Mouse (Mus musculus): ENCODE data around the gene Dok1. TPM values are rescaled to one million over a fixed set of nuclear protein-coding genes. Genes with fewer than 3 reads are reported as not detected.

The Dok1 gene
- polyA plus RNA-seq, 1 experiment, result 4.7 TPM

DNA sequence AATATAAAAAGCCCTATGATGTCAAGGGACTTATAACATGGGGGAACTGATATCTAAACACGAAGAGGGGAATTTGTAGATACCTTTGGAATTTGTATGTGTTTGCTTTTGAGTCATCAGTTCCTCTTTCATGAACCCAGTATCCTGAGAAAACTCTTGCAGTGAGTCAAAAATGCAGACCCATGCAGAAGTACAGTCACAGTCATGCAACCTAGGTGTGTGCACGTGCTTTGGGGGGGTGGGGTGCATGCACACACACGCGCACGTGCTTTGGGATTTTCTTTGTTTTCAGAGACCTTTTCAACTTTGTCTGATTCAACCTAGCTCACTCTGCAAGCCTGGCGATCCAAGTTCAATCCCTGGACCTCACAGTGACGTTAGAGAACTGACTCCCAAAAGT, 38.9 kb downstream of the Dok1 start:
- Histone ChIP-seq H3K4me3 (ENCODE audit: low read depth, low read length) (no peak overlapping the region), H3K36me3 (ENCODE audit: control insufficient read depth, insufficient read depth, low read length, poor library complexity, severe bottlenecking) (no peaks in the 10 kb centered on the region), H3K9ac (ENCODE audit: low read depth, poor library complexity, severe bottlenecking) (no peak overlapping the region), H3K4me1 (ENCODE audit: control insufficient read depth, insufficient read depth, low read length) (no peaks in the 10 kb centered on the region), H3K27me3 (ENCODE audit: control insufficient read depth, insufficient read depth, low read length, poor library complexity, severe bottlenecking) (no peaks in the 10 kb centered on the region), H3K27ac (ENCODE audit: insufficient read depth, low read length) (no peak overlapping the region), H3K9me3 (replicated peaks; ENCODE audit: control insufficient read depth, insufficient read depth, low read length, poor library complexity, severe bottlenecking) (no peaks in the 10 kb centered on the region)
- TF ChIP-seq POLR2A (IDR thresholded peaks at IDR 0.05; ENCODE audit: insufficient read depth, low read length) (no peak), CTCF (IDR thresholded peaks at IDR 0.05; ENCODE audit: low read depth, low read length) (no peak), EP300 (IDR thresholded peaks at IDR 0.05; ENCODE audit: insufficient read depth, low read depth, low read length) (no peak)

GRCm38 (mm10) chr6:82993696-82994095, 39.6 kb downstream of the Dok1 start:
- H3K27ac ChIP-seq (ENCODE audit: insufficient read depth, low read length), result no peak overlapping the region
- H3K9ac ChIP-seq (ENCODE audit: low read depth, poor library complexity, severe bottlenecking), result no peak overlapping the region
- H3K4me1 ChIP-seq (ENCODE audit: control insufficient read depth, insufficient read depth, low read length), result no peaks in the 10 kb centered on the region
- H3K9me3 ChIP-seq (replicated peaks; ENCODE audit: control insufficient read depth, insufficient read depth, low read length, poor library complexity, severe bottlenecking), result no peaks in the 10 kb centered on the region
- no peaks in the 10 kb centered on the region for H3K36me3 ChIP-seq (ENCODE audit: control insufficient read depth, insufficient read depth, low read length, poor library complexity, severe bottlenecking)
- no peaks in the 10 kb centered on the region for H3K27me3 ChIP-seq (ENCODE audit: control insufficient read depth, insufficient read depth, low read length, poor library complexity, severe bottlenecking)
- TF ChIP-seq EP300 (IDR thresholded peaks at IDR 0.05; ENCODE audit: insufficient read depth, low read depth, low read length), result no peak
- no peak for TF ChIP-seq POLR2A (IDR thresholded peaks at IDR 0.05; ENCODE audit: insufficient read depth, low read length)
- TF ChIP-seq CTCF (IDR thresholded peaks at IDR 0.05; ENCODE audit: low read depth, low read length), result no peak
- no peak overlapping the region for H3K4me3 ChIP-seq (ENCODE audit: low read depth, low read length)

GRCm38 (mm10) chr6:82987411-82987971, 45.8 kb downstream of the Dok1 start:
- Histone ChIP-seq H3K9me3 (replicated peaks; ENCODE audit: control insufficient read depth, insufficient read depth, low read length, poor library complexity, severe bottlenecking) (no peaks in the 10 kb centered on the region), H3K36me3 (ENCODE audit: control insufficient read depth, insufficient read depth, low read length, poor library complexity, severe bottlenecking) (no peaks in the 10 kb centered on the region), H3K27me3 (ENCODE audit: control insufficient read depth, insufficient read depth, low read length, poor library complexity, severe bottlenecking) (no peaks in the 10 kb centered on the region), H3K4me3 (ENCODE audit: low read depth, low read length) (no peak overlapping the region), H3K4me1 (ENCODE audit: control insufficient read depth, insufficient read depth, low read length) (no peaks in the 10 kb centered on the region), H3K9ac (ENCODE audit: low read depth, poor library complexity, severe bottlenecking) (no peak overlapping the region), H3K27ac (ENCODE audit: insufficient read depth, low read length) (no peak overlapping the region)
- TF ChIP-seq EP300 (IDR thresholded peaks at IDR 0.05; ENCODE audit: insufficient read depth, low read depth, low read length) (no peak), POLR2A (IDR thresholded peaks at IDR 0.05; ENCODE audit: insufficient read depth, low read length) (no peak), CTCF (IDR thresholded peaks at IDR 0.05; ENCODE audit: low read depth, low read length) (no peak)

Other genes starting within 250 kb of the Dok1 start
- gene Sema4f, start 93.7 kb downstream of the Dok1 start, polyA plus RNA-seq (2011; ENCODE audit: insufficient read depth, insufficient read length, low read depth, missing spikeins), result 1.2 and 1.9 TPM in 2 replicates
- 2.2 and 2.3 TPM in 2 replicates for gene M1ap, start 86.6 kb downstream of the Dok1 start, polyA plus RNA-seq (2011; ENCODE audit: insufficient read depth, insufficient read length, low read depth, missing spikeins)
- 2.2 and 3.1 TPM in 2 replicates for gene Loxl3, start 702 bp upstream of the Dok1 start, polyA plus RNA-seq (2011; ENCODE audit: insufficient read depth, insufficient read length, low read depth, missing spikeins)
- gene Aup1, start 21.1 kb upstream of the Dok1 start, polyA plus RNA-seq (2011; ENCODE audit: insufficient read depth, insufficient read length, low read depth, missing spikeins), result 42.4 and 44.3 TPM in 2 replicates
- 36.8 and 37.4 TPM in 2 replicates for gene Htra2, start 21.8 kb upstream of the Dok1 start, polyA plus RNA-seq (2011; ENCODE audit: insufficient read depth, insufficient read length, low read depth, missing spikeins)
- gene Dqx1, start 24.4 kb upstream of the Dok1 start, polyA plus RNA-seq (2011; ENCODE audit: insufficient read depth, insufficient read length, low read depth, missing spikeins), result 2.9 and 3.7 TPM in 2 replicates
- not detected in 2 replicates for gene Tlx2, start 36.8 kb upstream of the Dok1 start, polyA plus RNA-seq (2011; ENCODE audit: insufficient read depth, insufficient read length, low read depth, missing spikeins)
- 14.7 and 21.3 TPM in 2 replicates for gene Pcgf1, start 44.4 kb upstream of the Dok1 start, polyA plus RNA-seq (2011; ENCODE audit: insufficient read depth, insufficient read length, low read depth, missing spikeins)
- not detected in 2 replicates for gene Lbx2, start 52.9 kb upstream of the Dok1 start, polyA plus RNA-seq (2011; ENCODE audit: insufficient read depth, insufficient read length, low read depth, missing spikeins)
- not detected in 2 replicates for gene Ccdc142, start 68.1 kb upstream of the Dok1 start, polyA plus RNA-seq (2011; ENCODE audit: insufficient read depth, insufficient read length, low read depth, missing spikeins)
- 0.45 and 1.2 TPM in 2 replicates for gene Gm42688, start 68.1 kb upstream of the Dok1 start, polyA plus RNA-seq (2011; ENCODE audit: insufficient read depth, insufficient read length, low read depth, missing spikeins)
- 29.5 and 36.4 TPM in 2 replicates for gene Mrpl53, start 75.6 kb upstream of the Dok1 start, polyA plus RNA-seq (2011; ENCODE audit: insufficient read depth, insufficient read length, low read depth, missing spikeins)
- gene Mogs, start 82.0 kb upstream of the Dok1 start, polyA plus RNA-seq (2011; ENCODE audit: insufficient read depth, insufficient read length, low read depth, missing spikeins), result 23.3 and 25.4 TPM in 2 replicates
- 26.7 and 32.4 TPM in 2 replicates for gene Wbp1, start 88.1 kb upstream of the Dok1 start, polyA plus RNA-seq (2011; ENCODE audit: insufficient read depth, insufficient read length, low read depth, missing spikeins)
- 9.0 and 11.6 TPM in 2 replicates for gene Ino80b, start 92.0 kb upstream of the Dok1 start, polyA plus RNA-seq (2011; ENCODE audit: insufficient read depth, insufficient read length, low read depth, missing spikeins)
- 10.4 and 10.5 TPM in 2 replicates for gene Rtkn, start 102.0 kb upstream of the Dok1 start, polyA plus RNA-seq (2011; ENCODE audit: insufficient read depth, insufficient read length, low read depth, missing spikeins)
- gene Wdr54, start 122.9 kb upstream of the Dok1 start, polyA plus RNA-seq (2011; ENCODE audit: insufficient read depth, insufficient read length, low read depth, missing spikeins), result 7.3 and 7.9 TPM in 2 replicates
- gene 1700003E16Rik, start 122.9 kb upstream of the Dok1 start, polyA plus RNA-seq (2011; ENCODE audit: insufficient read depth, insufficient read length, low read depth, missing spikeins), result not detected in 2 replicates
- 41.5 and 52.4 TPM in 2 replicates for gene Dctn1, start 132.4 kb upstream of the Dok1 start, polyA plus RNA-seq (2011; ENCODE audit: insufficient read depth, insufficient read length, low read depth, missing spikeins)
- gene Slc4a5, start 186.4 kb upstream of the Dok1 start, polyA plus RNA-seq (2011; ENCODE audit: insufficient read depth, insufficient read length, low read depth, missing spikeins), result 2.1 and 3.8 TPM in 2 replicates